Mouse (Mus musculus) heart, embryonic 14.5 days (tissue): ENCODE measurements around the gene Hoxc6. TPM values are rescaled to one million over a fixed set of nuclear protein-coding genes. Genes with fewer than 3 reads are reported as not detected.

Experiments
- ATAC-seq: fragments of 200-750 bp; cut with Nextera tagmentation; 2 replicates; pipeline ENCODE4 v1.8.0; 2017; ENCODE audit warnings: low read depth, moderate TSS enrichment; ENCODE audit not compliant: insufficient number of reproducible peaks, insufficient read depth, low FRiP score
- H3K27ac ChIP-seq, 2 experiments: fragments of 200-500 bp in 1 of 2; fragments of 300-500 bp in 1 of 2; sonication (generic) in 1 of 2; replicated peaks in 1 of 2; 2 replicates each; pipeline ENCODE4 v1.5.1; 2012 to 2014; ENCODE audit warnings: low read depth in 2 of 2, low read length in 2 of 2, control low read depth in 1 of 2, mild to moderate bottlenecking in 1 of 2, mixed read lengths in 1 of 2; ENCODE audit not compliant: control insufficient read depth in 1 of 2, insufficient read depth in 1 of 2
- H3K27me3 ChIP-seq: fragments of 300-500 bp; sonication (generic); 2 replicates; pipeline ENCODE4 v1.6.1; 2014; ENCODE audit warnings: mild to moderate bottlenecking, low read length, control low read depth; ENCODE audit not compliant: control insufficient read depth, insufficient read depth
- H3K36me3 ChIP-seq: fragments of 300-500 bp; sonication (generic); 2 replicates; pipeline ENCODE4 v1.6.1; 2014; ENCODE audit warnings: mild to moderate bottlenecking, control low read depth, low read length, mixed read lengths; ENCODE audit not compliant: control insufficient read depth, insufficient read depth
- H3K4me1 ChIP-seq, 2 experiments: fragments of 200-500 bp in 1 of 2; fragments of 300-500 bp in 1 of 2; sonication (generic) in 1 of 2; 2 replicates each; pipeline ENCODE4 v1.6.1; 2012 to 2014; ENCODE audit warnings: low read length in 2 of 2, control low read depth in 1 of 2, mixed read lengths in 1 of 2; ENCODE audit not compliant: control insufficient read depth in 2 of 2, insufficient read depth in 2 of 2
- H3K4me2 ChIP-seq: fragments of 300-500 bp; sonication (generic); 2 replicates; pipeline ENCODE4 v1.6.1; 2014; ENCODE audit warnings: mild to moderate bottlenecking, low read length
- H3K4me3 ChIP-seq, 2 experiments: fragments of 200-500 bp in 1 of 2; fragments of 300-500 bp in 1 of 2; sonication (generic) in 1 of 2; 2 replicates each; pipeline ENCODE4 v1.5.1; 2012 to 2014; ENCODE audit warnings: low read length in 2 of 2, mild to moderate bottlenecking in 2 of 2, control low read depth in 1 of 2, low read depth in 1 of 2, moderate library complexity in 1 of 2; ENCODE audit not compliant: control insufficient read depth in 1 of 2, insufficient read depth in 1 of 2
- H3K9ac ChIP-seq: fragments of 300-500 bp; sonication (generic); 2 replicates; pipeline ENCODE4 v1.6.1; 2014; ENCODE audit warnings: mild to moderate bottlenecking, low read length
- H3K9me3 ChIP-seq: fragments of 300-500 bp; sonication (generic); 2 replicates; pipeline ENCODE4 v1.6.1; 2016; ENCODE audit warnings: low read length, control low read depth; ENCODE audit not compliant: control insufficient read depth
- WGBS: fragments of 180-500 bp; shearing (Covaris S2); extraction: QIAGEN DNeasy Blood & Tissue Kit; methylation state at CpG from one replicate; pipeline ENCODE4 v1.1.7; 2014; 5-methylcytosine and 5-hydroxymethylcytosine counted together
- polyA plus RNA-seq: library from polyadenylated mRNA; unstranded; fragments of >200 nt; fragmentation: Nextera tagmentation; extraction: Ambion mirVana; gene quantifications from 2 replicates; pipeline ENCODE4 v1.2.1, GENCODE M21; 2014

The Hoxc6 gene
- polyA plus RNA-seq, 1 experiment from 2014 or later = 0.15 TPM

GRCm38 (mm10) chr15:103038701-103039480 lies 40.8 kb downstream of the Hoxc6 start:
- Histone ChIP-seq H3K4me1 (0 out of 4 replicates have a peak, but pooled peaks cover 0 to 3% of the 10 kb centered on the region in 2 experiments), H3K27ac (no peak overlapping the region), H3K4me2 (no peak overlapping the region), H3K4me3 (no peak overlapping the region), H3K27me3 (peaks cover 100% of the 10 kb centered on the region), H3K9ac (no peak overlapping the region), H3K36me3 (no peaks in the 10 kb centered on the region), H3K9me3 (no peaks in the 10 kb centered on the region)
- no peak for ATAC-seq
- WGBS = 16% methylated on average over 10 of the region's 10 CpGs

GRCm38 (mm10) chr15:103039609-103040008 lies 41.6 kb downstream of the Hoxc6 start:
- no peaks in the 10 kb centered on the region for H3K36me3 ChIP-seq
- no peaks in the 10 kb centered on the region for H3K4me1 ChIP-seq
- H3K27me3 ChIP-seq = peaks cover 100% of the 10 kb centered on the region
- no peak overlapping the region for H3K9ac ChIP-seq
- ATAC-seq = no peak
- H3K4me3 ChIP-seq = no peak overlapping the region
- H3K9me3 ChIP-seq = no peaks in the 10 kb centered on the region
- no peak overlapping the region for H3K4me2 ChIP-seq
- no peak overlapping the region for H3K27ac ChIP-seq
- WGBS = 10% methylated on average over 3 of the region's 3 CpGs

GRCm38 (mm10) chr15:103040601-103041000 lies 42.5 kb downstream of the Hoxc6 start:
- H3K27ac ChIP-seq = no peak overlapping the region
- no peaks in the 10 kb centered on the region for H3K4me1 ChIP-seq
- ATAC-seq = no peak
- WGBS = 3% methylated on average over 12 of the region's 12 CpGs
- no peak overlapping the region for H3K9ac ChIP-seq
- no peaks in the 10 kb centered on the region for H3K36me3 ChIP-seq
- H3K9me3 ChIP-seq = no peaks in the 10 kb centered on the region
- H3K27me3 ChIP-seq = peaks cover 100% of the 10 kb centered on the region
- H3K4me2 ChIP-seq = no peak overlapping the region
- H3K4me3 ChIP-seq = no peak overlapping the region

- no peaks in the 10 kb centered on the region for H3K9me3 ChIP-seq
- no peak overlapping the region for H3K4me2 ChIP-seq
- no peak overlapping the region for H3K4me3 ChIP-seq
- no peaks in the 10 kb centered on the region for H3K4me1 ChIP-seq
- 14% methylated on average over 5 of the region's 5 CpGs for WGBS
- H3K9ac ChIP-seq = no peak overlapping the region
- H3K27ac ChIP-seq = no peak overlapping the region
- no peak for ATAC-seq
- no peaks in the 10 kb centered on the region for H3K36me3 ChIP-seq
- peaks cover 100% of the 10 kb centered on the region for H3K27me3 ChIP-seq
Measured at GRCm38 (mm10) chr15:103041613-103042012, 43.6 kb downstream of the Hoxc6 start.

GRCm38 (mm10) chr15:103042209-103042608 lies 44.2 kb downstream of the Hoxc6 start:
- Histone ChIP-seq H3K36me3 (no peaks in the 10 kb centered on the region), H3K9me3 (no peaks in the 10 kb centered on the region), H3K4me2 (no peak overlapping the region), H3K4me3 (no peak overlapping the region), H3K27me3 (peaks cover 99% of the 10 kb centered on the region), H3K9ac (no peak overlapping the region), H3K4me1 (no peaks in the 10 kb centered on the region), H3K27ac (no peak overlapping the region)
- WGBS = 7% methylated on average over 1 of the region's 1 CpGs
- ATAC-seq = no peak

GRCm38 (mm10) chr15:103051670-103052069 lies 53.6 kb downstream of the Hoxc6 start:
- H3K27me3 ChIP-seq = peaks cover 93% of the 10 kb centered on the region
- no peaks in the 10 kb centered on the region for H3K9me3 ChIP-seq
- no peak for ATAC-seq

GRCm38 (mm10) chr15:103053210-103053609 lies 55.2 kb downstream of the Hoxc6 start:
- H3K27me3 ChIP-seq = peaks cover 93% of the 10 kb centered on the region
- no peaks in the 10 kb centered on the region for H3K36me3 ChIP-seq
- no peak overlapping the region for H3K9ac ChIP-seq
- H3K4me2 ChIP-seq = no peak overlapping the region
- no peak overlapping the region for H3K4me3 ChIP-seq
- no peaks in the 10 kb centered on the region for H3K4me1 ChIP-seq
- no peak overlapping the region for H3K27ac ChIP-seq
- ATAC-seq = no peak
- no peaks in the 10 kb centered on the region for H3K9me3 ChIP-seq

More at GRCm38 (mm10) chr15:103051670-103052069, 53.6 kb downstream of the Hoxc6 start:
- 77% methylated on average over 2 of the region's 2 CpGs for WGBS
- H3K4me1 ChIP-seq = no peaks in the 10 kb centered on the region
- no peak overlapping the region for H3K9ac ChIP-seq
- H3K4me2 ChIP-seq = no peak overlapping the region
- H3K27ac ChIP-seq = no peak overlapping the region
- no peaks in the 10 kb centered on the region for H3K36me3 ChIP-seq
- no peak overlapping the region for H3K4me3 ChIP-seq

GRCm38 (mm10) chr15:103056396-103056795 lies 58.3 kb downstream of the Hoxc6 start:
- no peak overlapping the region for H3K9ac ChIP-seq
- WGBS = 28% methylated on average over 2 of the region's 2 CpGs
- H3K4me1 ChIP-seq = no peaks in the 10 kb centered on the region; a peak in 1 of 4 replicates
- H3K27ac ChIP-seq = no peak overlapping the region
- ATAC-seq = no peak
- no peak overlapping the region for H3K4me3 ChIP-seq
- H3K36me3 ChIP-seq = no peaks in the 10 kb centered on the region
- H3K9me3 ChIP-seq = no peaks in the 10 kb centered on the region
- H3K4me2 ChIP-seq = no peak overlapping the region
- H3K27me3 ChIP-seq = peaks cover 92% of the 10 kb centered on the region
